Mouse (Mus musculus) lung, adult 2 months (tissue): ENCODE measurements around the gene Myh9.

Source experiments
- CTCF ChIP-seq: fragments of 200-500 bp; IDR thresholded peaks from 2 replicates; pipeline ENCODE4 v1.5.1; 2011; ENCODE audit warnings: mild to moderate bottlenecking, low read length, control low read depth; ENCODE audit not compliant: insufficient read depth
- POLR2A ChIP-seq: fragments of 200-500 bp; IDR thresholded peaks from 2 replicates; pipeline ENCODE4 v1.6.1; 2011; ENCODE audit warnings: low read depth, mild to moderate bottlenecking, control low read depth, low read length, borderline replicate concordance; ENCODE audit errors: extremely low read depth

DNA sequence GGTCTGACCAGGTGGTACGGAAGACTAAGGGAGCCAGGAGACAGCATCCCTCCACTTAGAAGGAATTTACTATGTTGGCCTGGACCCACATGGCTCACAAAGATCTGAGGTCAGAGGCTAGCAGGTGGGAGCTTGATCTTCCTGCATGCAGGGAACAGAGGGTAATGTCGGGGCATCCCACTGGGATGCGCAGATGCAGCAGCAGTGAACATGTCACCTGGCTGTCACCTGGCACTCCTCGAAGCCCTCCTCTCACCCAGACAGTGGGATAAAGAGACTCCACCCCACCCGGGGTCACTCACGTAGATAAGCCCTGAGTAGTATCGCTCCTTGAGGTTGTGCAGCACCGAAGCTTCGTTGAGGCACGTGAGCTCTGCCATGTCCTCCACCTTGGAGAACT lies 29.4 kb downstream of the Myh9 start:
- TF ChIP-seq POLR2A (no peak), CTCF (no peak)
